Mouse (Mus musculus) cerebellum, postnatal 10 days (tissue): ENCODE measurements around the gene Ehbp1l1.

Source experiments
- DNase-seq, 2 experiments: peaks; one replicate each; pipeline ENCODE4 v3.0.0; 2021; ENCODE audit warnings: mixed read lengths in 2 of 2

Ehbp1l1 gene

DNA sequence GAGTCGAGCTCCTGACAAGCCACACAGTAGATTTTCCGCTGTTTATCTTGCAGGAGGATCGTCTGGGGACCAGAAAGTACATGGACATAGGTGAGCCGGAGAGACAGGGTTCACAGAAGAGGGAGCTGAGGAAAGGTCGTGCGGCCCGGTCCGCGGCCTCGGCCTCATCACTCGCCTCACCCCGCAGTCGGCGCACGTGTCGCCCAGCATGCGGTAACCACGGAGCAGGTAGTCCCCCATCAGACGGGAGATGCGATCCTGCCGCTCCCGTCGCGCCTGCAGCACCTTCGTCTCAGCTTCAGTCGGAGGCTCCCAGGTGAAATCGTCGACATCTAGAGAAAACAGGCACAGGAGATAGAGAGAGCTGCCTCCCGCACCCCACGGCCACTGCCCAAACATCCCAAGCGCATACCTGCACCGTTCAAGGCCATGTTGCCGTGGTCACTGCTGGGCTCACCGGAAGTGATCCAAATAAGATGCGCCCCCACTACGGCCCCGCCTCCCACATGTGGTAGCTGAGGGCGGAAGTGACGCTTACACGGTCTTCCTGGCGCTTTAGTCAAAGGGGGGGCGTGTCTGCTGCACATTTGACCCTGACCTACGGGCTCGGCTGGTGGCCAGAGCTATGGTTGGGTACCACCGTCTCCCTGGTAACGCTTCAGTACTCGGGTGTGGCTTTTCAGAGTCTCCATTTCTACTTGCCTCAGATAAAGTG, 5.3 kb upstream of the Ehbp1l1 start:
- DNase-seq, result peak; percentile 97 to 98

GRCm38 (mm10) chr19:5730314-5731186, 4.4 kb upstream of the Ehbp1l1 start:
- peak; percentile 81 to 85 for DNase-seq

DNA sequence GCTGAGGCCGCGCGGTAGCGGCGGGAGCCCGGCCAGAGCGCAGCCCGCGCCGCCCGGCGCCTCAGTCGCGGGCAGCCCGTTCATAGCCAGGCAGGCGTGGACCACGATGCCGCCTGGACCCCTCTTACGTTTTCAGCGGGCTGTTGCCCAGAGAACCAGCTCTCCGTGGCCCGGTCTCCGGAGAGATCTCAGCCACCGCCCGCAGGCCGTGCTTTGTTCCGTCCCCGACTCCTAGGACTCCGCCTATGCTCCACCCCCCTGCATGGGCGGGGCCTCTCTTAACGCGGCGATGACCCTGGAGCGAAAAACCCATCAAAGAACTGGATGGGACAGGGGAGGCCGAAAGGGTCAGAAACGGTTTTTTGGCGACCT, 3.3 kb upstream of the Ehbp1l1 start, which contains the start of gene Fam89b:
Gene Fam89b (minus strand): TSS at position 210 of the 372 bp plus-strand sequence.
- peak; percentile 93 to 96 for DNase-seq

- DNase-seq, result peak; percentile 89
Observed at GRCm38 (mm10) chr19:5728631-5729443, 2.7 kb upstream of the Ehbp1l1 start.

- peak; percentile 94 to 97 for DNase-seq
Observed at GRCm38 (mm10) chr19:5727701-5728100, 1.6 kb upstream of the Ehbp1l1 start.

DNA sequence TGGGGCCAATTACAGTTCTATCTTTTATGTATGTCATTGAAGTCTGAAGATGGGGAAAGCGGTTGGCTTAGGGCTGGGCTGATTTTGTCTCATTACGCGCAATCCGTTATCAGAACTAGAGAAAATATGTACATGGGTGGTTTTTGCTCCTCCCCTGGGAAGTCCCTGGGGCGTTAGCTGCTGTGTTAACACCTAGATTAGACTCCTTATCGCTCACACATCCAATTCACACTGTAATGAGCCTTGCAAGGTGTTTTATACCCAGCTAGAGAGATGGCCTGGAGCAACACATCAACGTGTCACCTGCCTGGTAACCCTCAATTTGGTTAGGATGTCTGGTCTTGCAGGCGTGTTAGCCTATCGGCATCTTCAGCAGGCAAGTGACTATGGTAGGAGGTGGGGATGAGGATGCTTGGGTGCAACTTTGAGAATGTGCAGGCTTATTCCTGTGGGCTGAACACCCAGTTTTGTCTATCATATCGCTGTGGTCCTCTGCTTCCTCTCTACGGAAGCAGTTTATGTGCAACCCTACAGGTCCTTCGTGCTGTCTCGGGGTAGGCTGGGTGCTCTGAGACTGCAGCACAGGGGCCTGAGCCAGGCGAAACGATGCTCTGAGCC, 953 bp upstream of the Ehbp1l1 start:
- peak in 1 of 2 experiments; percentile 15 for DNase-seq

GRCm38 (mm10) chr19:5725029-5725707, 949 bp downstream of the Ehbp1l1 start:
- DNase-seq, result peak in 1 of 2 experiments; percentile 26

DNA sequence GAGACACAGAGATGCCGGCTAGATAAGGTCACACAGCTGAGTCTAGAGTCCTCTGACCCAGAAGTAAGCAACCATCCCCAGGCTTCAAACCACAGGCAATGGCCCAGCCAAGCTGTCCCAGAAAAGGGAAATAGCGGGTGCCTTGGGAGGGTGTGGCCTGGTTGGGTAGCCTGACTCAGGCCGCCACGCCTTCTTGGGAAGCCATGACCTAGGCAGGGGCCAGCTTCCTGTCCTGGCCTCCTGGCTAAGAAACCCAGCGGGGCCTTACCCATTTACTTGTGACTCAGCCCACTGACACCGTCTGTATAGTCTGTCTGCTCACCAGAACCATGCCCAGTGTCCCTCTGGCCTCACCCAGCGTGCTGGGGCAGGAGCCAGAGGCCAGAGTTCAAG, 1.6 kb downstream of the Ehbp1l1 start:
- no peak for DNase-seq

DNA sequence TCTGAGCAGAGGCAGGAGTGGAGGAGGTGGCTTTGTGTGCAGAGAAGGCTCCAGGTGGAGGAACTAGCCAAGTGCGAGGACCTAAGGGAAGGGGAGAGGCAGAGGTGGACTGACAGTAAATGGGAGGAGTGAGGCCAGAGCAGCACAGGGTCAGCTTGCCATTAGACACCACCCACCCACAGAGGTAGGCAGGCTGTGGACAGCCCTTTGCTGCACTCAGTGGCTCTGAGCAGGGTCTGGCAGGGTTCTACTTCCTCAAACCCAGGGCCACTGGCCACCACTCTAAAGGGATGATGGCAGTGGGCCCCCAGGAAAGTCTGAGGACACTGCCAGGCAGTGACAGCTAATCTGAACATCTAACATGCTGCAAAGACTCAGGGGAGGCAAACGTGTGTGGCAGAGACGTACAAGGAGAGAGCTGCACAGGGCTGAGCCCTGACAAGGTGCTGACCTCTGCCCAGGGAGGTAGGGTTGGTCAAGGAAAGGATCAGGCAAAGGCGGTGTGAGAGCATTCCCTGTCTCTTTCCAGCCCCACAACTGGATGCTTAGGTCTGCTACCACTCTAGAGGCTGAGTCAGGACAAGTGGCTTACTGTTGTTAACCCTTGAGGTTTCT, 2.1 kb downstream of the Ehbp1l1 start:
- no peak for DNase-seq

DNA sequence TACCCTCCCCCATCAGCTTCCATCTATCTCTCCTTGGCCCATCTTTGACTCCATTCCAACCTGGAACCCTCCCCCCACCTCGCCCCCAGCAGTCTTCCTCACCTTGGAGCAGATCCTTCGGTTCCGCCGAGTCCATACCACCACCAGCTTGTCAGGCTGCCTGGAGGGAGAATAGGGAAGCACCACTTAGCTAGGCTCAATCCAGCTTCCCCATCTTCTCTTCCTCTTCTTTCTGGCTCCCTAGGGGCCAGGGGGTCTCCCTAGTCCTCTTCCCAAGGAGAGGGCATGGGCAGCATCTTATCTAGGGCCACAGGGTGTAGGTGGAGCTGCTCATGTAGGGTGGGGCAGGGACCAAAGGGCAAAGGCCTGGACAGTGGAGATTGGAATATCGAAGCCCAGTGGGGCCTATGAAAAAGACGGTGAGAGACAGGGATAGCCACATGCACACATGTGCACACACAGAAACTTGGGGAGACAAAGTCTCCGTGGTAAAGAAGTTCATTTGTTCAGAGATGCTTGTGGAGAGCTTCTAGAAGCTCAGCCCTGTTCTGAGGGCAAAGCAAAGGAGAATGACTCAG, 3.2 kb downstream of the Ehbp1l1 start:
- no peak for DNase-seq

DNA sequence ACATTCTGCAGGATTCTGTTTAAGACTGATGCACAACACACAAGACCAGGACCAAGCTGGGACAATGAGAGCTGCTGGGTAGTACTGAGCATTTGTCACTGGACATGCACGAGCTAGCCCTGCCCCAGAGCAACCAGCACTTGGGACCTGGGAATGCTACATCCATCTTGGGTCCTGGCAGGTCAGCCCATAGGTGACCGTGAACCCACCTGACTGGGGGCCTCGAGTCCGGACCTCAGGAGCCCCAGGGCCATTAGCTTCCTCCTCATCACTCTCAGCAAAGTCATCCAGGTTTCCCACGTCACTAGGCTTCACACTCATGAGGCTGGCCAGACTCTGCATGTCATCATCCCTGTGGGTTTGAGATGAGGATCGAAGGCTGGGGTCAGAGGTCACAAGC, 4.9 kb downstream of the Ehbp1l1 start:
- DNase-seq, result no peak

DNA sequence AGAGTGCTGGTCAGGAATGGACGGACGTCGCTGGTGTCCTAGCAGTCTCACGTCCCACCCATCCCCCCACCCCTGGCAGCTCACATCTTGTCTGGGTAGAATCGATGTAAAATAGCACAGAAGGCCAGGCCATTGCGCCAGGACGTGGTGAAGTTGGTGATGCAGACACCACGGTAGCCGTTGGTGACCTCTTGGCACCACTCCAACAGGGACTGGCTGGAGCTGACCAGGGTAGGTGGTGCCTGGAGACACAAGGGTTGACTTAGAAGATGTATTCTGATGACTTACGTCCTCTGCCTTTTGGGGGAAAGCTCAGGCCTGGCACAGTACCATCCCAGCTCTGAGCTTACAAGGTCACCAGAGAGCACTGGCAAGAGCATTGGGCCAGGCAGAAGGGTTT, 9.2 kb downstream of the Ehbp1l1 start:
- DNase-seq, result peak; percentile 63 to 72

DNA sequence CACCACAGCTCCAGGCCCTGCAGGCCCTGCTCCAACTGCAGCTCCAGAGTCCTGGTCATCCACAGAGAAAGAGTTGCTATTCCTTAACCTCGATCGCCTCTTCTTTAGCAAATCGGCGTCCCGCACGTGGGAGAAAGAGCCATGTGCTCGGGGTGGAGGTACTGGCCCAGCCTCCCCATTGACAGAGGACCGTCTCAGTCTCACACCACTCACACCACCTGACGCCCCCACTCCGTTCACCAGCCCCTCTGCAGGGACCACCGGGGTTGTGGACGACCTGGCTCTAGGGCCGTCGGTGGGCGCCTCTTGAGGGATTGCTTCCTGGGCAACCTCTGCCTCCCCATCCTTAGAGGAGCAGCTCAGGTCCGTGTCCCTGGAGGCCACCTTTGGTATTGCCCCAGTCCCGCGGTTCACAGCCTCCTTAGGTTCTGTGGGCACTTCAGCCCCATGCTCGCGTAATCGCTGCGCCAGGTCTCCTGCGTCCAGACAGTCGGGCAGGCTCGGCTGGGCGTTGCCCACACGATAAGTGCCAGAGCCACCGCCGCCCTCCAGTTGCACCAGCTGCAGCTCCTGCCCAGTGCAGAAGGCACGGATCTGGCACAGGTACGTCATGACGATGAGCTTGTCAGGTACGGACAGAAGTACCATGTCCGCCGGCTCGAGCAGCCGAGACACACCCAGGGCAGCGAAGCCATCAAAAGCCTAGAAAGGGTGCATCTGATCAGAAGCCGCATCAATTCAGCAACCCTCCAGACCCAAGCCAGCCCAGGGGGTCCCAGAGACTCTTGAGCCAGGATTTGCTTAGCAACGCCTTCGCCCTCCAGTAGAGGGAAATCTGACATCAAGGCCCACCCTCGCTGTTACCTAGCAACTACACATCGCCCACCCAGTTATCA, 10.1 kb downstream of the Ehbp1l1 start:
- DNase-seq, result peak; percentile 79 to 83

- peak in 1 of 2 experiments; percentile 28 for DNase-seq
Observed at GRCm38 (mm10) chr19:5713730-5714129, 12.4 kb downstream of the Ehbp1l1 start.

GRCm38 (mm10) chr19:5713255-5713654, 12.9 kb downstream of the Ehbp1l1 start:
- DNase-seq, result no peak

DNA sequence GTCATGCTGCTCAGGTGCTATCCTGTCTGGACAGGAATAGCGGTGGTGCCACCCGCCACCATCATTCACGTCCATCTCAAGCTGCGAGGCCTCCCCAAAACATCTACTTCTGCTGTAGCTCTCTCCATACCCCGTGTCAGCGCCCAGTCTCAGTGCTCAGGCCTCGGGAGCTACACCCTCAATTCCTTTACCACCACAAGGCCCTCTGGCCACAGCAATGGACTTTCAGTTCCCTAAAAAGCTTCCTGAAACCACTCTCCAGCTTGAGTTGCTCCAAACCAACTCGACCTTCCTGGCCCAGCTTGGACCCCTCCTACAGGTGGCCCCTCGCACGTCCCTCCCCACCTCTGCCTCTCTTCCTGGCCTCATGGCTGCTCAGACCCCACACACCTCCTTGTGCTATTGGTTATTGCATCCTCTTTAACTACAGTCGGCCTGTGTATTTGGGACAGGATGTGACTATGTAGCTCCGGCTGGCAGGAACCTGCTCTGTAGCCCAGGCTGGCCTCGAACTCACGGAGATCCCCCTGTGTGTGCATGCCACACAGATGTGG, 14.1 kb downstream of the Ehbp1l1 start:
- DNase-seq, result no peak

- peak; percentile 87 to 90 for DNase-seq
Observed at GRCm38 (mm10) chr19:5711218-5711617, 14.9 kb downstream of the Ehbp1l1 start.

DNA sequence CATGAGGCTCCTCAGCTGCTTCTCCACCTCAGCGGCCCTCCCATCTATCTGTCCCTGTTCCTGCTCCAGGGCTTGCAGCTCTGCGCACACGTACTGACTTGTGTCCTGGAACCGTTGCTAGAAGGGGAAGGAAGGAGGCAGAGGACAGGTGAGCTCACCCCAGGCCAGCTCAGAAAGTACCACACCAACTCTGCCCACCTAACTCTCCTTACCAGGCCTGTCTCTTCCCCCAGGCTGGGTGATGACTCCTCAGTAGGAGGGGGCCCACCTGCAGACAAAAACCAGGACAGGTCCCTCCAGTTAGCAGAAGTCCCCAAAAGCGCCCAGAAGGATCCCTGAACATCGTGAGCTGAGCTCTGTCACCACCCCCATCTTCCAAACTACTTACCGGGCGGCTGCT, 15.5 kb downstream of the Ehbp1l1 start:
- no peak for DNase-seq

- DNase-seq, result peak; percentile 61
Observed at GRCm38 (mm10) chr19:5710068-5710467, 16.0 kb downstream of the Ehbp1l1 start.
